Comparison of ENCODE assay signal across 22 mouse cellular contexts in genomic region chr10:78664546-78664945, GRCm38 (mm10). TPM values are rescaled to one million over a fixed set of nuclear protein-coding genes. Genes with fewer than 3 reads are reported as not detected.
DNase-seq lines count a peak whose midpoint lies in the region; ATAC-seq and TF ChIP-seq lines count a peak whose summit lies in the region.
"Had no signal": no experiment of that assay in that cellular context is flagged by ENCODE, and none has a peak within 500 bp of the region (broad histone marks: within the 10 kb centered on the region; RNA-seq: fewer than 3 reads in every experiment).

No protein-coding gene starts in this region.

- H3K36me3 ChIP-seq in intestine, embryonic 15.5 days = no peaks in the 10 kb centered on the region
- H3K36me3 ChIP-seq in intestine, embryonic 16.5 days (ENCODE audit: control insufficient read depth, insufficient read depth, low read length) = no peaks in the 10 kb centered on the region
- H3K36me3 ChIP-seq in intestine, postnatal 0 days (ENCODE audit: control insufficient read depth, insufficient read depth) = no peaks in the 10 kb centered on the region
- no peaks in the 10 kb centered on the region for H3K36me3 ChIP-seq in midbrain, embryonic 16.5 days (ENCODE audit: control insufficient read depth, insufficient read depth, low read length)
- no peaks in the 10 kb centered on the region for H3K36me3 ChIP-seq in hindbrain, embryonic 13.5 days
- H3K36me3 ChIP-seq: G1E had no signal

- no peak for TF ChIP-seq CTCF in intestine, postnatal 0 days (IDR thresholded peaks at IDR 0.05; ENCODE audit: low read depth)

- H3K4me3 ChIP-seq in intestine, embryonic 15.5 days (replicated peaks) = no peak overlapping the region
- no peak overlapping the region for H3K4me3 ChIP-seq in intestine, embryonic 16.5 days (ENCODE audit: low read length)
- no peak overlapping the region for H3K4me3 ChIP-seq in intestine, postnatal 0 days (ENCODE audit: low read depth, low read length)
- H3K4me3 ChIP-seq in midbrain, embryonic 16.5 days (ENCODE audit: low read depth, low read length) = no peak overlapping the region
- H3K4me3 ChIP-seq in hindbrain, embryonic 13.5 days = no peak overlapping the region

- H3K9me3 ChIP-seq in intestine, embryonic 15.5 days = no peaks in the 10 kb centered on the region
- no peaks in the 10 kb centered on the region for H3K9me3 ChIP-seq in intestine, embryonic 16.5 days (ENCODE audit: control insufficient read depth, low read length)
- H3K9me3 ChIP-seq in intestine, postnatal 0 days (ENCODE audit: control insufficient read depth) = no peaks in the 10 kb centered on the region
- no peaks in the 10 kb centered on the region for H3K9me3 ChIP-seq in midbrain, embryonic 16.5 days (replicated peaks; ENCODE audit: control insufficient read depth, low read length, poor library complexity, severe bottlenecking)
- H3K9me3 ChIP-seq in hindbrain, embryonic 13.5 days = no peaks in the 10 kb centered on the region
- H3K9me3 ChIP-seq: G1E had no signal

- DNase-seq in cerebellum, adult 11 months = no peak
- DNase-seq: adrenal gland, adult 2 months; adrenal gland, adult 8-10 months; adrenal gland, postnatal 10 days; adrenal gland, postnatal 14 days; adrenal gland, postnatal 25 days; adrenal gland, postnatal 36 days; B cell, adult 2 months; cerebellum, adult 11-12 months; cerebellum, adult 18-20 months; cerebellum, adult 2 months had no signal

- no peak overlapping the region for H3K27ac ChIP-seq in intestine, embryonic 15.5 days
- H3K27ac ChIP-seq in intestine, embryonic 16.5 days (ENCODE audit: low read length) = no peak overlapping the region
- no peak overlapping the region for H3K27ac ChIP-seq in intestine, postnatal 0 days (ENCODE audit: low read depth, low read length)
- H3K27ac ChIP-seq in midbrain, embryonic 16.5 days (ENCODE audit: low read length) = no peak overlapping the region
- no peak overlapping the region for H3K27ac ChIP-seq in hindbrain, embryonic 13.5 days

- H3K27me3 ChIP-seq in intestine, embryonic 15.5 days (replicated peaks) = no peaks in the 10 kb centered on the region
- H3K27me3 ChIP-seq in intestine, embryonic 16.5 days (replicated peaks; ENCODE audit: control insufficient read depth, insufficient read depth, low read length) = no peaks in the 10 kb centered on the region
- H3K27me3 ChIP-seq in intestine, postnatal 0 days (replicated peaks; ENCODE audit: control insufficient read depth, insufficient read depth, low read length) = no peaks in the 10 kb centered on the region
- no peaks in the 10 kb centered on the region for H3K27me3 ChIP-seq in midbrain, embryonic 16.5 days (ENCODE audit: control insufficient read depth, insufficient read depth, low read depth, low read length)
- H3K27me3 ChIP-seq in hindbrain, embryonic 13.5 days = no peaks in the 10 kb centered on the region
- H3K27me3 ChIP-seq: Patski had no signal

- ATAC-seq in intestine, embryonic 15.5 days = peak; percentile 68
- ATAC-seq in intestine, embryonic 16.5 days = peak; percentile 90
- ATAC-seq in intestine, postnatal 0 days = peak; percentile 79
- no peak for ATAC-seq in midbrain, embryonic 16.5 days
- ATAC-seq in hindbrain, embryonic 13.5 days (ENCODE audit: low FRiP score) = no peak
- ATAC-seq: activated CD4-positive, CD25-positive, alpha-beta regulatory T cell, adult 4 months; CD4-positive, CD25-positive, alpha-beta regulatory T cell, adult 4 months; Patski had no signal

- WGBS in intestine, embryonic 15.5 days = 73% methylated on average over 1 of the region's 1 CpGs
- 59% methylated on average over 1 of the region's 1 CpGs for WGBS in intestine, embryonic 16.5 days
- 42% methylated on average over 1 of the region's 1 CpGs for WGBS in intestine, postnatal 0 days
- 93% methylated on average over 1 of the region's 1 CpGs for WGBS in midbrain, embryonic 16.5 days
- 96% methylated on average over 1 of the region's 1 CpGs for WGBS in hindbrain, embryonic 13.5 days

- no peaks in the 10 kb centered on the region for H3K4me1 ChIP-seq in intestine, embryonic 15.5 days (replicated peaks)
- no peaks in the 10 kb centered on the region for H3K4me1 ChIP-seq in intestine, embryonic 16.5 days (ENCODE audit: control insufficient read depth, insufficient read depth, low read length)
- no peaks in the 10 kb centered on the region for H3K4me1 ChIP-seq in intestine, postnatal 0 days (replicated peaks; ENCODE audit: control insufficient read depth, insufficient read depth, low read length)
- H3K4me1 ChIP-seq in midbrain, embryonic 16.5 days (ENCODE audit: control insufficient read depth, insufficient read depth, low read length) = no peaks in the 10 kb centered on the region
- no peaks in the 10 kb centered on the region for H3K4me1 ChIP-seq in hindbrain, embryonic 13.5 days (replicated peaks)

- no peak overlapping the region for H3K9ac ChIP-seq in intestine, embryonic 15.5 days
- H3K9ac ChIP-seq in intestine, embryonic 16.5 days (ENCODE audit: low read depth, low read length) = no peak overlapping the region
- H3K9ac ChIP-seq in intestine, postnatal 0 days (ENCODE audit: low read depth, low read length) = no peak overlapping the region
- no peak overlapping the region for H3K9ac ChIP-seq in midbrain, embryonic 16.5 days (ENCODE audit: low read depth, low read length)
- H3K9ac ChIP-seq in hindbrain, embryonic 13.5 days = no peak overlapping the region

- no peak overlapping the region for H3K4me2 ChIP-seq in intestine, embryonic 15.5 days (replicated peaks)
- H3K4me2 ChIP-seq in intestine, embryonic 16.5 days (ENCODE audit: low read depth, low read length) = no peak overlapping the region
- no peak overlapping the region for H3K4me2 ChIP-seq in intestine, postnatal 0 days (replicated peaks; ENCODE audit: low read depth)
- H3K4me2 ChIP-seq in midbrain, embryonic 16.5 days (ENCODE audit: low read length) = no peak overlapping the region
- no peak overlapping the region for H3K4me2 ChIP-seq in hindbrain, embryonic 13.5 days

RNA-seq across cellular contexts. Expression of gene Olfr1357, which starts 46.7 kb away (rescaled TPM):
- not detected in 2 replicates for polyA plus RNA-seq in intestine, embryonic 15.5 days (2015; fragmentation: Nextera tagmentation; extraction: Ambion mirVana)
- polyA plus RNA-seq in intestine, embryonic 16.5 days (2015; fragmentation: Nextera tagmentation; extraction: Ambion mirVana) = not detected in 2 replicates
- polyA plus RNA-seq in intestine, postnatal 0 days (2015; fragmentation: Nextera tagmentation; extraction: Ambion mirVana) = not detected in 2 replicates
- not detected in 2 replicates for polyA plus RNA-seq in midbrain, embryonic 16.5 days (2015; fragmentation: Nextera tagmentation; extraction: Ambion mirVana)
- not detected in 2 replicates for polyA plus RNA-seq in hindbrain, embryonic 13.5 days (2015; fragmentation: Nextera tagmentation; extraction: Ambion mirVana)
- polyA plus RNA-seq: activated CD4-positive, CD25-positive, alpha-beta regulatory T cell, adult 4 months; adrenal gland, adult 2 months; brain, embryonic 14.5 days; C2C12; CD4-positive, CD25-positive, alpha-beta regulatory T cell, adult 4 months; cerebellum, adult 2 months; G1E; Patski had no signal

RNA-seq across cellular contexts. Expression of gene Casp14, which starts 53.5 kb away (rescaled TPM):
- 0.11 and 0.14 TPM in 2 replicates for polyA plus RNA-seq in intestine, embryonic 15.5 days (2015; fragmentation: Nextera tagmentation; extraction: Ambion mirVana)
- 0.18 and 0.37 TPM in 2 replicates for polyA plus RNA-seq in intestine, embryonic 16.5 days (2015; fragmentation: Nextera tagmentation; extraction: Ambion mirVana)
- polyA plus RNA-seq in intestine, postnatal 0 days (2015; fragmentation: Nextera tagmentation; extraction: Ambion mirVana) = 0.10 and 0.30 TPM in 2 replicates
- not detected in 2 replicates for polyA plus RNA-seq in midbrain, embryonic 16.5 days (2015; fragmentation: Nextera tagmentation; extraction: Ambion mirVana)
- not detected in 2 replicates for polyA plus RNA-seq in hindbrain, embryonic 13.5 days (2015; fragmentation: Nextera tagmentation; extraction: Ambion mirVana)
- polyA plus RNA-seq: activated CD4-positive, CD25-positive, alpha-beta regulatory T cell, adult 4 months; adrenal gland, adult 2 months; C2C12; CD4-positive, CD25-positive, alpha-beta regulatory T cell, adult 4 months; cerebellum, adult 2 months; G1E had no signal

Comparison
In these comparisons a context has a peak if more than half of its experiments do, and no peak if none do; other contexts are left out.
1. ATAC-seq: peak in intestine, embryonic 15.5 days (single experiment), intestine, embryonic 16.5 days (single experiment) and intestine, postnatal 0 days (single experiment); none in midbrain, embryonic 16.5 days (single experiment) and hindbrain, embryonic 13.5 days (single experiment).